Mouse (Mus musculus) ovary, postnatal 14 days (tissue): ENCODE measurements around the gene Nr1i3.
"Not testable (repeated sequence)": the region's sequence is repeated elsewhere in the genome, so short reads cannot be mapped to it uniquely, and the experiment has no call there.

Source experiments
- DNase-seq: peaks from one replicate; pipeline ENCODE4 v3.0.0; 2022; ENCODE audit warnings: low spot score

Gene Nr1i3

GRCm38 (mm10) chr1:171230215-171230614, 16.4 kb downstream of the Nr1i3 start:
- no peak for DNase-seq

GRCm38 (mm10) chr1:171231844-171232243, 18.1 kb downstream of the Nr1i3 start:
- no peak for DNase-seq

- DNase-seq, result no peak
These were observed 18.6 kb downstream of the Nr1i3 start for GRCm38 (mm10) chr1:171232348-171232747.

- DNase-seq, result no peak
These were observed 19.3 kb downstream of the Nr1i3 start for GRCm38 (mm10) chr1:171232800-171233730.

GRCm38 (mm10) chr1:171234126-171234525, 20.4 kb downstream of the Nr1i3 start, which contains the start of gene Fcer1g:
Fcer1g (minus strand) TSS chr1:171234365.
- DNase-seq, result no peak

- DNase-seq, result no peak
These were observed 20.8 kb downstream of the Nr1i3 start for GRCm38 (mm10) chr1:171234538-171234937.

- DNase-seq, result no peak
These were observed 22.0 kb downstream of the Nr1i3 start for GRCm38 (mm10) chr1:171235791-171236190.

- DNase-seq, result no peak
These were observed 23.7 kb downstream of the Nr1i3 start for GRCm38 (mm10) chr1:171237438-171237837.

- no peak for DNase-seq
These were observed 24.7 kb downstream of the Nr1i3 start for GRCm38 (mm10) chr1:171238463-171238862.

- DNase-seq, result no peak
These were observed 26.4 kb downstream of the Nr1i3 start for GRCm38 (mm10) chr1:171239992-171240744.

GRCm38 (mm10) chr1:171240911-171241310, 27.1 kb downstream of the Nr1i3 start:
- DNase-seq, result no peak

- not testable (repeated sequence) for DNase-seq
These were observed 28.2 kb downstream of the Nr1i3 start for GRCm38 (mm10) chr1:171241952-171242351.

GRCm38 (mm10) chr1:171245353-171245752, 31.6 kb downstream of the Nr1i3 start:
- DNase-seq, result no peak

GRCm38 (mm10) chr1:171246709-171247452, 33.1 kb downstream of the Nr1i3 start:
- peak; percentile 96 for DNase-seq

- DNase-seq, result no peak
These were observed 33.7 kb downstream of the Nr1i3 start for GRCm38 (mm10) chr1:171247453-171247841.

GRCm38 (mm10) chr1:171247916-171248315, 34.1 kb downstream of the Nr1i3 start:
- DNase-seq, result no peak

GRCm38 (mm10) chr1:171248386-171249226, 34.8 kb downstream of the Nr1i3 start:
- no peak for DNase-seq

GRCm38 (mm10) chr1:171249913-171250600, 36.3 kb downstream of the Nr1i3 start, which contains the start of gene Adamts4:
Adamts4 (plus strand) TSS chr1:171250421.
- DNase-seq, result no peak

GRCm38 (mm10) chr1:171250680-171251593, 37.2 kb downstream of the Nr1i3 start, which contains the start of gene Ndufs2:
Ndufs2 (minus strand) TSS chr1:171251388.
- no peak for DNase-seq
